Mouse (Mus musculus): ENCODE measurements around the gene Klf6.

DNA sequence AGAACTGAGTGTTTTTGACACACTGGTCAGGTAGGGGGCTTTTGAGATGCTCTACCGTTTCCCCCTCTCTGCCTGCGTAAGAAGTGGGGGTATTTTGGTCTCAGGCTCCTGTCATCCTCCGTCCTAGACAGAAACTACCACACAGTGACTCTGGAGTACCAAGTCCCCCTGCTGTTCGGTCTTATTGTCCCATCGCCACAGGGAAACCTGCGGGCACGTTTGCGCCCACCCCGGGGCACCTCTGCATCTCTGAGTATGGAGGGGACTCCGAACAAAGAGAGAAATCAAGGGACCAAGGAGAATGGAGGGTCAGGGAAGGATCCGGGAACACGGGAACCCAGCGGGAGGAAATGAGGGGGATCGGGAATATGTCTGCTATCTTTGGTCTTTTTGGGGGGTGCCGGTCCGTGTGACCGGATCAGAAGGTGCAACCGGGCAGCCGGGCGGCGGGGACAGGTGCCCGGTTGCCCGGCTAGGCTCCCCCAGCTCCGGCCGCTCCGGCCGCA lies 578 bp upstream of the Klf6 start:
- TF ChIP-seq CTCF (conservative IDR thresholded peaks at IDR 0.05; ENCODE audit: insufficient read depth, insufficient read length, low read depth, low read length) (peak; percentile 48), POLR2A (IDR thresholded peaks at IDR 0.05; ENCODE audit: low read depth, low read length) (no peak)

Measured in kidney, adult 2 months (tissue).